Mouse (Mus musculus) embryonic facial prominence, embryonic 13.5 days (tissue): Measurements from ENCODE around the gene Slc44a5. TPM values are rescaled to one million over a fixed set of nuclear protein-coding genes. Genes with fewer than 3 reads are reported as not detected.
"Not testable (repeated sequence)": the region's sequence is repeated elsewhere in the genome, so short reads cannot be mapped to it uniquely, and the experiment has no call there.

Experiments used
- ATAC-seq: fragments of 200-750 bp; cut with Nextera tagmentation; 2 replicates; pipeline ENCODE4 v1.8.0; 2017; ENCODE audit warnings: low read depth; ENCODE audit not compliant: insufficient number of reproducible peaks, insufficient read depth, low FRiP score, low TSS enrichment
- H3K27ac ChIP-seq: fragments of 300-500 bp; sonication (generic); 2 replicates; pipeline ENCODE4 v1.5.1; 2015; ENCODE audit warnings: moderate library complexity, mild to moderate bottlenecking, inconsistent platforms
- H3K27me3 ChIP-seq: fragments of 300-500 bp; sonication (generic); 2 replicates; pipeline ENCODE4 v1.6.1; 2015; ENCODE audit warnings: mild to moderate bottlenecking, inconsistent platforms
- H3K36me3 ChIP-seq: fragments of 300-500 bp; sonication (generic); 2 replicates; pipeline ENCODE4 v1.6.1; 2015; ENCODE audit warnings: mild to moderate bottlenecking, inconsistent platforms
- H3K4me1 ChIP-seq: fragments of 300-500 bp; sonication (generic); 2 replicates; pipeline ENCODE4 v1.6.1; 2015; ENCODE audit warnings: inconsistent platforms
- H3K4me2 ChIP-seq: fragments of 300-500 bp; sonication (generic); 2 replicates; pipeline ENCODE4 v1.6.1; 2015; ENCODE audit warnings: moderate library complexity, mild to moderate bottlenecking, inconsistent platforms
- H3K4me3 ChIP-seq: fragments of 300-500 bp; sonication (generic); 2 replicates; pipeline ENCODE4 v1.5.1; 2015; ENCODE audit warnings: mild to moderate bottlenecking, inconsistent platforms
- H3K9ac ChIP-seq: fragments of 300-500 bp; sonication (generic); 2 replicates; pipeline ENCODE4 v1.6.1; 2015; ENCODE audit warnings: mild to moderate bottlenecking, inconsistent platforms
- H3K9me3 ChIP-seq: fragments of 300-500 bp; sonication (generic); 2 replicates; pipeline ENCODE4 v1.6.1; 2016; ENCODE audit warnings: inconsistent platforms
- WGBS: fragments of 180-500 bp; shearing (Covaris S2); methylation state at CpG from one replicate; pipeline ENCODE4 v1.1.7; 2015; ENCODE audit warnings: mixed read lengths; 5-methylcytosine and 5-hydroxymethylcytosine counted together
- polyA plus RNA-seq: library from polyadenylated mRNA; unstranded; fragments of >200 nt; fragmentation: Nextera tagmentation; extraction: Ambion mirVana; gene quantifications from 2 replicates; pipeline ENCODE4 v1.2.1, GENCODE M21; 2015

The Slc44a5 gene
- polyA plus RNA-seq, 1 experiment from 2014 or later, result 2.2 TPM

GRCm38 (mm10) chr3:154251486-154251885, 278.2 kb downstream of the Slc44a5 start:
- 80% methylated on average over 2 of the region's 2 CpGs for WGBS
- no peak for ATAC-seq

GRCm38 (mm10) chr3:154252219-154252618, 279.0 kb downstream of the Slc44a5 start:
- Histone ChIP-seq H3K27ac (no peak overlapping the region), H3K27me3 (no peaks in the 10 kb centered on the region), H3K9ac (no peak overlapping the region), H3K4me3 (no peak overlapping the region), H3K36me3 (no peaks in the 10 kb centered on the region), H3K9me3 (no peaks in the 10 kb centered on the region), H3K4me2 (no peak overlapping the region), H3K4me1 (no peaks in the 10 kb centered on the region)
- no peak for ATAC-seq
- WGBS, result 78% methylated on average over 10 of the region's 10 CpGs

More at GRCm38 (mm10) chr3:154251486-154251885, 278.2 kb downstream of the Slc44a5 start:
- no peaks in the 10 kb centered on the region for H3K27me3 ChIP-seq
- H3K36me3 ChIP-seq, result no peaks in the 10 kb centered on the region
- H3K9ac ChIP-seq, result no peak overlapping the region
- no peak overlapping the region for H3K27ac ChIP-seq
- H3K9me3 ChIP-seq, result peaks cover 7% of the 10 kb centered on the region; the same call in 1 of the 2 replicates
- H3K4me3 ChIP-seq, result no peak overlapping the region
- H3K4me1 ChIP-seq, result no peaks in the 10 kb centered on the region
- no peak overlapping the region for H3K4me2 ChIP-seq

- H3K27me3 ChIP-seq, H3K9ac ChIP-seq: not testable (repeated sequence)
- 88% methylated on average over 2 of the region's 2 CpGs for WGBS
Measured at GRCm38 (mm10) chr3:154254187-154254586, 281.0 kb downstream of the Slc44a5 start.

GRCm38 (mm10) chr3:154257312-154257711, 284.1 kb downstream of the Slc44a5 start:
- no peaks in the 10 kb centered on the region for H3K9me3 ChIP-seq
- ATAC-seq, result no peak
- H3K4me3 ChIP-seq, result no peak overlapping the region
- H3K9ac ChIP-seq, result no peak overlapping the region
- no peak overlapping the region for H3K27ac ChIP-seq
- no peaks in the 10 kb centered on the region for H3K27me3 ChIP-seq
- no peak overlapping the region for H3K4me2 ChIP-seq
- H3K4me1 ChIP-seq, result no peaks in the 10 kb centered on the region
- H3K36me3 ChIP-seq, result no peaks in the 10 kb centered on the region

More at GRCm38 (mm10) chr3:154254187-154254586, 281.0 kb downstream of the Slc44a5 start:
- not testable (repeated sequence) for H3K36me3 ChIP-seq, H3K9me3 ChIP-seq, ATAC-seq, H3K27ac ChIP-seq, H3K4me3 ChIP-seq, H3K4me1 ChIP-seq, H3K4me2 ChIP-seq

GRCm38 (mm10) chr3:154268313-154268712, 295.1 kb downstream of the Slc44a5 start:
- no peak overlapping the region for H3K27ac ChIP-seq
- H3K4me1 ChIP-seq, result no peaks in the 10 kb centered on the region
- peaks cover 17% of the 10 kb centered on the region for H3K27me3 ChIP-seq
- H3K4me3 ChIP-seq, result no peak overlapping the region
- WGBS, result 70% methylated on average over 9 of the region's 9 CpGs
- H3K9ac ChIP-seq, result no peak overlapping the region
- ATAC-seq, result no peak
- H3K4me2 ChIP-seq, result no peak overlapping the region
- H3K36me3 ChIP-seq, result no peaks in the 10 kb centered on the region
- no peaks in the 10 kb centered on the region for H3K9me3 ChIP-seq

GRCm38 (mm10) chr3:154269757-154270366, 296.6 kb downstream of the Slc44a5 start:
- peak; percentile 48; the same call in 1 of the 2 replicates for ATAC-seq
- Histone ChIP-seq H3K4me2 (peak overlapping the region; percentile 59), H3K27ac (no peak overlapping the region), H3K4me1 (no peaks in the 10 kb centered on the region), H3K9me3 (no peaks in the 10 kb centered on the region), H3K36me3 (no peaks in the 10 kb centered on the region), H3K4me3 (peak overlapping the region; percentile 33), H3K9ac (peak overlapping the region; percentile 64), H3K27me3 (peaks cover 15% of the 10 kb centered on the region)
- WGBS, result 9% methylated on average over 19 of the region's 19 CpGs

- Histone ChIP-seq H3K4me2 (no peak overlapping the region), H3K4me3 (no peak overlapping the region), H3K36me3 (no peaks in the 10 kb centered on the region), H3K9ac (no peak overlapping the region), H3K27me3 (peaks cover 11% of the 10 kb centered on the region), H3K27ac (no peak overlapping the region), H3K4me1 (no peaks in the 10 kb centered on the region), H3K9me3 (no peaks in the 10 kb centered on the region)
- no peak for ATAC-seq
- WGBS, result 91% methylated on average over 3 of the region's 3 CpGs
Measured at GRCm38 (mm10) chr3:154274681-154275080, 301.4 kb downstream of the Slc44a5 start.

GRCm38 (mm10) chr3:154284260-154284659, 311.0 kb downstream of the Slc44a5 start:
- Histone ChIP-seq H3K27ac (no peak overlapping the region), H3K4me1 (peaks cover 15% of the 10 kb centered on the region), H3K9me3 (no peaks in the 10 kb centered on the region), H3K4me3 (no peak overlapping the region), H3K9ac (no peak overlapping the region), H3K4me2 (no peak overlapping the region), H3K36me3 (no peaks in the 10 kb centered on the region), H3K27me3 (peaks cover 4% of the 10 kb centered on the region; the same call in 1 of the 2 replicates)
- no peak for ATAC-seq
- WGBS, result 45% methylated on average over 3 of the region's 3 CpGs

- Histone ChIP-seq H3K4me3 (no peak overlapping the region), H3K9me3 (no peaks in the 10 kb centered on the region), H3K27me3 (peaks cover 4% of the 10 kb centered on the region; the same call in 1 of the 2 replicates), H3K9ac (no peak overlapping the region), H3K36me3 (no peaks in the 10 kb centered on the region), H3K27ac (no peak overlapping the region), H3K4me2 (no peak overlapping the region), H3K4me1 (peaks cover 19% of the 10 kb centered on the region)
- no peak for ATAC-seq
- WGBS, result 37% methylated on average over 4 of the region's 4 CpGs
Measured at GRCm38 (mm10) chr3:154285351-154285750, 312.1 kb downstream of the Slc44a5 start.

- no peak overlapping the region for H3K27ac ChIP-seq
- no peaks in the 10 kb centered on the region for H3K9me3 ChIP-seq
- no peak overlapping the region for H3K4me2 ChIP-seq
- no peak for ATAC-seq
- WGBS, result 54% methylated on average over 2 of the region's 2 CpGs
- no peaks in the 10 kb centered on the region for H3K36me3 ChIP-seq
- H3K9ac ChIP-seq, result no peak overlapping the region
- peaks cover 4% of the 10 kb centered on the region; the same call in 1 of the 2 replicates for H3K27me3 ChIP-seq
- H3K4me3 ChIP-seq, result no peak overlapping the region
- H3K4me1 ChIP-seq, result peaks cover 30% of the 10 kb centered on the region
Measured at GRCm38 (mm10) chr3:154287217-154287616, 314.0 kb downstream of the Slc44a5 start.

GRCm38 (mm10) chr3:154288429-154289069, 315.3 kb downstream of the Slc44a5 start:
- Histone ChIP-seq H3K27ac (no peak overlapping the region), H3K4me1 (peaks cover 30% of the 10 kb centered on the region), H3K4me3 (no peak overlapping the region), H3K9ac (no peak overlapping the region), H3K36me3 (no peaks in the 10 kb centered on the region), H3K4me2 (no peak overlapping the region), H3K27me3 (peaks cover 4% of the 10 kb centered on the region; the same call in 1 of the 2 replicates), H3K9me3 (no peaks in the 10 kb centered on the region)
- 76% methylated on average over 4 of the region's 4 CpGs for WGBS
- ATAC-seq, result no peak

- H3K9me3 ChIP-seq, result no peaks in the 10 kb centered on the region
- no peak overlapping the region for H3K9ac ChIP-seq
- ATAC-seq, result no peak
- WGBS, result 60% methylated on average over 2 of the region's 2 CpGs
- H3K27ac ChIP-seq, result no peak overlapping the region
- no peak overlapping the region for H3K4me2 ChIP-seq
- no peaks in the 10 kb centered on the region for H3K36me3 ChIP-seq
- peaks cover 22% of the 10 kb centered on the region for H3K4me1 ChIP-seq
- no peak overlapping the region for H3K4me3 ChIP-seq
- H3K27me3 ChIP-seq, result peaks cover 4% of the 10 kb centered on the region; the same call in 1 of the 2 replicates
Measured at GRCm38 (mm10) chr3:154290351-154290750, 317.1 kb downstream of the Slc44a5 start.
